Mouse (Mus musculus) lung, embryonic 14.5 days (tissue): ENCODE measurements around the gene Rasgrf1. TPM values are rescaled to one million over a fixed set of nuclear protein-coding genes. Genes with fewer than 3 reads are reported as not detected.

ENCODE experiments used
- ATAC-seq: fragments of 200-750 bp; cut with Nextera tagmentation; 2 replicates; pipeline ENCODE4 v1.8.0; 2017; ENCODE audit warnings: mild to moderate bottlenecking, moderate TSS enrichment, moderate library complexity; ENCODE audit not compliant: insufficient read depth
- DNase-seq: peaks from one replicate; pipeline ENCODE4 v3.0.0-alpha.2; 2015
- H3K27ac ChIP-seq: fragments of 300-500 bp; sonication (generic); 2 replicates; pipeline ENCODE4 v1.5.1; 2014; ENCODE audit warnings: low read depth, mild to moderate bottlenecking, moderate library complexity
- H3K27me3 ChIP-seq: fragments of 300-500 bp; sonication (generic); 2 replicates; pipeline ENCODE4 v1.6.1; 2014; ENCODE audit warnings: low read length, control low read depth; ENCODE audit not compliant: insufficient read depth
- H3K36me3 ChIP-seq: fragments of 300-500 bp; sonication (generic); 2 replicates; pipeline ENCODE4 v1.6.1; 2014; ENCODE audit warnings: control low read depth; ENCODE audit not compliant: insufficient read depth
- H3K4me1 ChIP-seq: fragments of 300-500 bp; sonication (generic); 2 replicates; pipeline ENCODE4 v1.6.1; 2014; ENCODE audit warnings: antibody characterized with exemption, control low read depth; ENCODE audit not compliant: insufficient read depth
- H3K4me2 ChIP-seq: fragments of 300-500 bp; sonication (generic); 2 replicates; pipeline ENCODE4 v1.6.1; 2014; ENCODE audit warnings: mild to moderate bottlenecking
- H3K4me3 ChIP-seq: fragments of 300-500 bp; sonication (generic); 2 replicates; pipeline ENCODE4 v1.5.1; 2014; ENCODE audit warnings: low read depth, low read length
- H3K9ac ChIP-seq: fragments of 300-500 bp; sonication (generic); 2 replicates; pipeline ENCODE4 v1.6.1; 2014
- H3K9me3 ChIP-seq: fragments of 300-500 bp; sonication (generic); 2 replicates; pipeline ENCODE4 v1.6.1; 2016; ENCODE audit warnings: low read depth, low read length, control low read depth
- CTCF ChIP-seq: IDR thresholded peaks from 2 replicates; pipeline ENCODE4 v1.5.1; 2016; ENCODE audit warnings: antibody characterized with exemption, low read depth
- WGBS: fragments of 180-500 bp; shearing (Covaris S2); extraction: QIAGEN DNeasy Blood & Tissue Kit; methylation state at CpG from one replicate; pipeline ENCODE4 v1.1.7; 2014; 5-methylcytosine and 5-hydroxymethylcytosine counted together
- polyA plus RNA-seq: library from polyadenylated mRNA; unstranded; fragments of >200 nt; fragmentation: Nextera tagmentation; extraction: Ambion mirVana; gene quantifications from 2 replicates; pipeline ENCODE4 v1.2.1, GENCODE M21; 2014

Gene Rasgrf1
- polyA plus RNA-seq, 1 experiment from 2014 or later = 0.46 TPM

DNA sequence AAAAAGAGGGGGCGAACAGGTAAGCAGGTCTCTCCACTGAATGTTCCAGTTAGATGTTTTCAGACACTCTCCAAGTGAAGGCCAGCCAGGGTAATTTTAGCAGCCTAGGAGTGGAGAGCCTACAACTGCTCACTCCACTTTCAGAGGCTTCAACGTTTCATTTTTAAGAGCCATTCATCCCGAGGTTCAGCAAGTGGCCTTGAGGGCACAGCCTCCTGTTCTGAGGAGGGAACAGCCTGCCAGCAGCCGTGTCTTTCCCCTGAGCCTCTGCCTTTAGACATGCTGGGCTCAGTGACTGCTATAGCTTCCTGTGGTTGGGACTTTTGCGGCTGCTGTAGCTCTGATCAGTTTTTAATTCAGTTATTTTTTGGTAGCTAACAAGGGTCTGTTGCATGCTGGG, 38.9 kb downstream of the Rasgrf1 start:
- no peak overlapping the region for H3K27ac ChIP-seq
- 52% methylated on average over 5 of the region's 5 CpGs for WGBS
- no peak overlapping the region for H3K9ac ChIP-seq

DNA sequence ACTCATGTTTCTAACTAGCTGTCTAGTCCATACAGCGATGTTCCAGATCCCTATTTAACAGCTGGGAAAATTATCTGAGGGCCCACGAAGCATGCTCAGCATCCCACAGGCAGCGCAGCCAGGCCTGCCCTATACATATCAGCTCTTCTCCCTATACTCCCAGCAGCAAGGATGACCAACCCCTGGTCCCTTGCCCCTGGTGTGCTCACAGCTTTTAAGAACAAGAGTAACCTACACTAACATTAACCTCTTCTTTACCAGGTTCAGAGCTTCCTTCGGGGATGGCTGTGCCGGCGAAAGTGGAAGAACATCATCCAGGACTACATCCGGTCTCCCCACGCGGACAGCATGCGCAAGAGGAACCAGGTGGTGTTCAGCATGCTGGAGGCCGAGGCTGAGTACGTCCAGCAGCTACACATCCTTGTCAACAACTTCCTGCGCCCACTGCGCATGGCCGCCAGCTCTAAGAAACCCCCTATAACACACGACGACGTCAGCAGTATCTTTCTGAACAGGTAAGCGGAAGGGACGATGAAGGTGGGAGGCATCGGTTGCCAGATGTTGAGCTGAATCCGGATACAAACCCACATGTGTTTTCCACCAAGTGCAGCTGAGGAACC, 44.0 kb downstream of the Rasgrf1 start:
- Histone ChIP-seq H3K9me3 (no peaks in the 10 kb centered on the region), H3K9ac (no peak overlapping the region), H3K4me2 (no peak overlapping the region), H3K36me3 (no peaks in the 10 kb centered on the region), H3K27me3 (no peaks in the 10 kb centered on the region), H3K4me3 (no peak overlapping the region), H3K27ac (no peak overlapping the region), H3K4me1 (no peaks in the 10 kb centered on the region)
- WGBS = 89% methylated on average over 22 of the region's 22 CpGs
- no peak for TF ChIP-seq CTCF
- DNase-seq (no peak), ATAC-seq (no peak)

More for the DNA sequence above, 38.9 kb downstream of the Rasgrf1 start:
- Histone ChIP-seq H3K4me1 (no peaks in the 10 kb centered on the region), H3K36me3 (no peaks in the 10 kb centered on the region), H3K9me3 (no peaks in the 10 kb centered on the region), H3K27me3 (no peaks in the 10 kb centered on the region), H3K4me3 (no peak overlapping the region), H3K4me2 (no peak overlapping the region)
- no peak for TF ChIP-seq CTCF
- no peak for DNase-seq
- ATAC-seq = no peak

DNA sequence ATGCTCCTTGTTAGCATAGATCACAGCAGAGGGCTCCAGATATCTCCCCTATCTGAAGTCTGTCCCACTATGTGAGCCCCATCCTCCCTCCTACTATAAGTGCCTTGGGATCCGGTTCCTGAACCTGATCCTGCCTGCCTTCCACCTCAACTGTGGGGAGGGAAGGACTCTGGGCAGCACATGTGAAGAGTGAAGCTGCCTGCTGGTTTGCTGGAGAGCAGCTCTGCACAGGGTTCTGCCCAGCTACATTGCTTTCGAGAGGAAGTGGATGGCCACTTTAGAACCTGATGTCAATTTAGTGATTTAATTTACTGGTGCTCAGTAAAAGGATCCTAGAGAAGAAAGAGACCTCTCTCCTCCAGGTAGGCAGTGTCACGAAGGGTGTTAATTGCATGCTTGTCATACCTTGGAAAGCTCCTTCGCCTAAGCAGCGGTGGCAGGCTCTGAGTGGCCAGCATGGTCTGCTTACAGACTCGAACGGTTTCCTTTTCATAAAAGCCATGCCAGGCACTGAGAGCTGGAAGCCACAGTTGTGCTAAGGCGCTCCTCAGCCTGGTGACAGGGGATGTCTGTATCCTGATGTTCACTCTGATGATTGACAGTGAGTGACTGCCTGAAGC, 45.3 kb downstream of the Rasgrf1 start:
- ATAC-seq = peak; percentile 38; the same call in 1 of the 2 replicates
- H3K27ac ChIP-seq = no peak overlapping the region
- peak; percentile 29 for DNase-seq

DNA sequence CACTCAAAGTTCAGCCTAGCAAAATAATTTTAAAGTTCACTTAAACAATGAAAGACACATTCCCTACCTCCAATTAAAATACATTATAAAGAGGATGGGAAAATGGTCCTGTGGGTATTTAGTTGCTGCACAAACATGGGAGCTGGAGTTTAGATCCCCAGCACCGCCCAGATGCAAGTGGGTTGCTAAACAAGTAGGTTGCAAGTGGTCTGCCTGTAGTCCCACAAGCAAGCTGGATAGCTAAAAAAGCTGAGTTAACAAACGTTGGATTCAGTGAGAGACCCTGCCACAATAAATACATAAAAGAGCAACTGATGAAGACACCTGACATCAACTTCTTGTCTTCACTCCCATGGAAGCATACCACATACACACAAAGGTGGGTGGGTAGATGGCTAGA, 49.3 kb downstream of the Rasgrf1 start:
- 65% methylated on average over 2 of the region's 2 CpGs for WGBS
- TF ChIP-seq CTCF = no peak
- no peak for DNase-seq

More for the DNA sequence above, 45.3 kb downstream of the Rasgrf1 start:
- WGBS = 38% methylated on average over 8 of the region's 8 CpGs
- H3K27me3 ChIP-seq = no peaks in the 10 kb centered on the region
- H3K4me2 ChIP-seq = no peak overlapping the region
- no peak for TF ChIP-seq CTCF
- no peak overlapping the region for H3K9ac ChIP-seq
- no peaks in the 10 kb centered on the region for H3K9me3 ChIP-seq
- no peaks in the 10 kb centered on the region for H3K4me1 ChIP-seq
- H3K36me3 ChIP-seq = no peaks in the 10 kb centered on the region
- H3K4me3 ChIP-seq = no peak overlapping the region

DNA sequence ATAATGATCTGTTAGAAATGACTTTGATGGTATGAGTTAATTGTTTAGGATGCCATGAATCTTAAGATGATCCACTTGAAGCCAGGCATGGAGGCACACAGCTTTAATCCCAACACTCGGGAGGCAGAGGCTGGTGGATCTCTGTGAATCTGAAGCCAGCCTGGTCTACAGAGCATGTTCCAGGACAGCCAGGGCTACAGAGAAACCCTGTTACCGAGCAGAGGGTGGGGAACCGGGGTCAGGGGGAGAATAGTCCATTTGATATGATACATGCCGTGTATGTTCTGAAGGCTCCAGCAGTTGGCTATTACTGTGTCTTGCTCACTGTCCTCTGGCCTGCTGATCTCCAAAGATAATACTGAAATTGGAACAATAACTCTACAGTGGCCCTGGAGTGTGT, 54.4 kb downstream of the Rasgrf1 start:
- no peak for TF ChIP-seq CTCF
- H3K27me3 ChIP-seq = no peaks in the 10 kb centered on the region
- no peaks in the 10 kb centered on the region for H3K36me3 ChIP-seq
- H3K4me2 ChIP-seq = no peak overlapping the region
- no peak overlapping the region for H3K4me3 ChIP-seq
- no peak overlapping the region for H3K27ac ChIP-seq
- ATAC-seq (no peak), DNase-seq (no peak)
- no peaks in the 10 kb centered on the region for H3K4me1 ChIP-seq
- WGBS = 81% methylated on average over 4 of the region's 4 CpGs
- no peak overlapping the region for H3K9ac ChIP-seq
- no peaks in the 10 kb centered on the region for H3K9me3 ChIP-seq

More for the DNA sequence above, 49.3 kb downstream of the Rasgrf1 start:
- Histone ChIP-seq H3K27ac (no peak overlapping the region), H3K9ac (no peak overlapping the region), H3K9me3 (no peaks in the 10 kb centered on the region), H3K4me1 (no peaks in the 10 kb centered on the region), H3K4me2 (no peak overlapping the region), H3K27me3 (no peaks in the 10 kb centered on the region), H3K36me3 (no peaks in the 10 kb centered on the region), H3K4me3 (no peak overlapping the region)
- ATAC-seq = no peak

DNA sequence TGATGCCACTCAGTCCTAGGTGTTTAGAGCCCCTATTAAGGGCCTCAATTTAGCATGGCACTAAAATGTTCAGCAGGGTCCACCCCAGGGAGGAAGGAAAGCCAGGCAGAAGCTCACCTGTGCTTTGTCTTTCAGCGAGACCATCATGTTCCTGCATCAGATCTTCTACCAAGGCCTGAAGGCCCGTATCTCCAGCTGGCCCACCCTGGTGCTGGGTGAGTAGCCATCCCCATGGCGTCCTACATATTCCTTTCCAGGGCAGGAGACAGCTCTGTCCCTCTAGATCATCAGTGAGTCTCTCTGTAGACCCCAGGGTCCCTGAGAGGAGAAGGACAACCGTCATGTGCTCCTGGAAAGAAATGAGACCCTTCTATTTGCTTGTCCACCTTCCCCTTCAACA, 58.0 kb downstream of the Rasgrf1 start:
- Histone ChIP-seq H3K27ac (no peak overlapping the region), H3K4me3 (no peak overlapping the region), H3K4me2 (no peak overlapping the region), H3K4me1 (no peaks in the 10 kb centered on the region), H3K27me3 (no peaks in the 10 kb centered on the region), H3K9me3 (no peaks in the 10 kb centered on the region), H3K9ac (no peak overlapping the region), H3K36me3 (no peaks in the 10 kb centered on the region)
- WGBS = 69% methylated on average over 4 of the region's 4 CpGs
- ATAC-seq = no peak
- TF ChIP-seq CTCF = no peak
- DNase-seq = no peak

DNA sequence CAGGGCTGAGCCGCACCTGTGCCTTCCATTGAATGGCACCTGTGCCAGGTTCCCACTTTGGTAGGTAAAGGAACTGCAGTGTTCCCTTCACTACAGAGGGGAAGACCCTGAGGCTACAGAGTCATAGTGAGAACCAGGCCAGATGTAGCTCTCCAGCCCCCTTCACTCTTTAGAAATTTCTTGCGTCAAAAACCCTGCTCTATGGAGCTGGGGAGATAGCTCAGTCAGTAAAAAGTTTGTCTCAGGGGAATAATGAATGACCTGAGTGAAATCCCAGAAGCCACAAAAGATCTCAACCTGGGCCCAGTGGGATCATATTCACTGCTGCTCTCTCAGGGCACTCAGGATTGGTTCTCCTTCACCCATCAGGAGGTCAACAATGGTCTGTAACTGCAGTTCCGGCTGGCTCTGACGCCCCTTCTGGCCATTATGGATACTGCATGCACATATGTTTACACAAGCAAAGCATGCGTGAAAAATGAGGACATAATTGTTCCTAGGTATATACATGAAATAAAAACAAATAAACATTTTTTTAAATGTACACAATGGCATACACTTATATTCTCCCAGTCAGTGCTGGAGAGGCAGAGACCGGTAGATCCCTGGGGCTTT, 59.2 kb downstream of the Rasgrf1 start:
- Histone ChIP-seq H3K27ac (no peak overlapping the region), H3K4me2 (no peak overlapping the region), H3K9me3 (no peaks in the 10 kb centered on the region), H3K27me3 (no peaks in the 10 kb centered on the region), H3K4me3 (no peak overlapping the region), H3K9ac (no peak overlapping the region), H3K36me3 (no peaks in the 10 kb centered on the region), H3K4me1 (no peaks in the 10 kb centered on the region)
- ATAC-seq (no peak), DNase-seq (no peak)
- 77% methylated on average over 6 of the region's 6 CpGs for WGBS
- TF ChIP-seq CTCF = peak; percentile 52
